Mouse (Mus musculus): ENCODE measurements around the gene Pou3f3.

DNA sequence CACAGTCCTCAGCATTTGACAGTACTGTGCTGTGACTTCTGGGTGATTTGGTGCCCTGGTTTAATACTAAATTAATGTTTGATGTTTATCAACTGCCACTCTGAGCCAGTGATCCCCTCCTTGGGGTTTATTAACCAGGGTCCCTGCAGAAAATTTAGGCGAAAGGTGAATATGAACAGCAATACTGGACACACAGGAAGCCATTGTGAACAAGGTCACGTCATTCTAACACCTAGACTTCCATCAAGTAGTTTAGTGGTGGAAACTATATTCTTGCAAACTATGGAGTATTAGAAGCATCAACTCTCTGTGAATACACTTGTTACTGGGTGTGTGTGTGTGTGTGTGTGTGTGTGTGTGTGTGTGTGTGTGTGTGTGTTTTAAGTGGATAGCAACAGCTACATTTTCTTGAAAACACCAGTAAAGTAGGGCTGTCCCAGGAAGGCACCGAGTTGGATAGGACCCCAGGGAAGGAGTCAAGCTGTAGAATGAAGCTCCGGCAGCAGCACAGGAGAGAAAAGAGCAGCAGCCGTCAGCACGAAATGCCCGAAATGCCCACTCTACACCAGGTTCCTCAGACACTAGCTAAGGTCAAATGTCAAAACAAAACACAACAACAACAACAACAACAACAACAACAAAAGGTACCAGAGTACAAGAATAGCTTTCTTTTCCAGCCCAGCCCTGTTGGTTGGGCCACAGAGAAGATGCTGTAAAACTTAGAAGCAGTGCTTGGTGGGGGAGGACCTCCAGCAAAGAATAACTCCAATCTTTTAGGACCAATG lies 7.6 kb upstream of the Pou3f3 start:
- TF ChIP-seq POLR2A (IDR thresholded peaks at IDR 0.05; ENCODE audit: insufficient read depth, low read length) (no peak), CTCF (IDR thresholded peaks at IDR 0.05; ENCODE audit: low read depth, low read length) (no peak), EP300 (IDR thresholded peaks at IDR 0.05; ENCODE audit: insufficient read depth, low read depth, low read length) (no peak)

Measured in ES-Bruce4 (cell line).